Mouse (Mus musculus): ENCODE measurements at regions not wholly inside any gene's neighbourhood (a gene's known extent, or its start where the extent isn't known, plus 50 kb on each side); places are given as distances from the start of the nearest gene placed in this dataset.

- Histone ChIP-seq H3K9me3 (no peaks in the 10 kb centered on the region), H3K4me1 (replicated peaks) (no peaks in the 10 kb centered on the region), H3K27me3 (no peaks in the 10 kb centered on the region), H3K36me3 (no peaks in the 10 kb centered on the region), H3K4me3 (no peak overlapping the region), H3K27ac (no peak overlapping the region), H3K9ac (no peak overlapping the region), H3K4me2 (no peak overlapping the region)
- ATAC-seq (ENCODE audit: low FRiP score) = no peak
- 75% methylated on average over 19 of the region's 19 CpGs for WGBS
Observed at GRCm38 (mm10) chr3:130866952-130867632, 136.9 kb upstream of the Rpl34 start.

- Histone ChIP-seq H3K4me2 (no peak overlapping the region), H3K9ac (no peak overlapping the region), H3K4me1 (replicated peaks) (no peaks in the 10 kb centered on the region), H3K27me3 (no peaks in the 10 kb centered on the region), H3K9me3 (no peaks in the 10 kb centered on the region), H3K27ac (no peak overlapping the region), H3K36me3 (no peaks in the 10 kb centered on the region), H3K4me3 (no peak overlapping the region)
- no peak for ATAC-seq (ENCODE audit: low FRiP score)
- WGBS = 58% methylated on average over 1 of the region's 1 CpGs
Observed at GRCm38 (mm10) chr3:130864783-130865182, 134.6 kb upstream of the Rpl34 start.

- H3K27ac ChIP-seq = no peak overlapping the region
- no peaks in the 10 kb centered on the region for H3K9me3 ChIP-seq
- H3K4me3 ChIP-seq = no peak overlapping the region
- no peak for ATAC-seq (ENCODE audit: low FRiP score)
- no peak overlapping the region for H3K4me2 ChIP-seq
- no peaks in the 10 kb centered on the region for H3K4me1 ChIP-seq (replicated peaks)
- H3K27me3 ChIP-seq = no peaks in the 10 kb centered on the region
- WGBS = 96% methylated on average over 5 of the region's 5 CpGs
- H3K36me3 ChIP-seq = no peaks in the 10 kb centered on the region
- no peak overlapping the region for H3K9ac ChIP-seq
Observed at GRCm38 (mm10) chr3:130863376-130863775, 133.2 kb upstream of the Rpl34 start.

GRCm38 (mm10) chr3:130860315-130860714 is 130.1 kb upstream of the Rpl34 start:
- no peak overlapping the region for H3K4me3 ChIP-seq
- H3K4me1 ChIP-seq (replicated peaks) = no peaks in the 10 kb centered on the region
- no peak overlapping the region for H3K4me2 ChIP-seq
- WGBS = 88% methylated on average over 5 of the region's 5 CpGs
- H3K9me3 ChIP-seq = no peaks in the 10 kb centered on the region
- H3K36me3 ChIP-seq = no peaks in the 10 kb centered on the region
- H3K27me3 ChIP-seq = no peaks in the 10 kb centered on the region
- no peak overlapping the region for H3K27ac ChIP-seq
- no peak overlapping the region for H3K9ac ChIP-seq
- ATAC-seq (ENCODE audit: low FRiP score) = no peak

GRCm38 (mm10) chr3:130853866-130854265 is 123.7 kb upstream of the Rpl34 start:
- WGBS = 89% methylated on average over 9 of the region's 9 CpGs
- Histone ChIP-seq H3K4me3 (no peak overlapping the region), H3K9ac (no peak overlapping the region), H3K4me2 (no peak overlapping the region), H3K27ac (no peak overlapping the region), H3K4me1 (replicated peaks) (no peaks in the 10 kb centered on the region), H3K36me3 (no peaks in the 10 kb centered on the region), H3K9me3 (no peaks in the 10 kb centered on the region), H3K27me3 (no peaks in the 10 kb centered on the region)
- ATAC-seq (ENCODE audit: low FRiP score) = no peak

- 65% methylated on average over 5 of the region's 5 CpGs for WGBS
- ATAC-seq (ENCODE audit: low FRiP score) = no peak
- no peak overlapping the region for H3K4me2 ChIP-seq
- H3K27ac ChIP-seq = no peak overlapping the region
- no peak overlapping the region for H3K9ac ChIP-seq
- no peaks in the 10 kb centered on the region for H3K4me1 ChIP-seq (replicated peaks)
- H3K9me3 ChIP-seq = no peaks in the 10 kb centered on the region
- H3K27me3 ChIP-seq = no peaks in the 10 kb centered on the region
- H3K4me3 ChIP-seq = no peak overlapping the region
- H3K36me3 ChIP-seq = no peaks in the 10 kb centered on the region
Observed at GRCm38 (mm10) chr3:130850766-130851308, 120.6 kb upstream of the Rpl34 start.

GRCm38 (mm10) chr3:130841755-130842154 is 111.6 kb upstream of the Rpl34 start:
- WGBS = 84% methylated on average over 1 of the region's 1 CpGs
- Histone ChIP-seq H3K9me3 (no peaks in the 10 kb centered on the region), H3K27me3 (no peaks in the 10 kb centered on the region), H3K4me1 (replicated peaks) (no peaks in the 10 kb centered on the region), H3K27ac (no peak overlapping the region), H3K36me3 (no peaks in the 10 kb centered on the region), H3K4me3 (no peak overlapping the region), H3K4me2 (no peak overlapping the region), H3K9ac (no peak overlapping the region)
- ATAC-seq (ENCODE audit: low FRiP score) = no peak

- no peak for ATAC-seq (ENCODE audit: low FRiP score)
- H3K27me3 ChIP-seq = no peaks in the 10 kb centered on the region
- no peaks in the 10 kb centered on the region for H3K4me1 ChIP-seq (replicated peaks)
- no peak overlapping the region for H3K4me3 ChIP-seq
- no peak overlapping the region for H3K9ac ChIP-seq
- H3K4me2 ChIP-seq = no peak overlapping the region
- no peak overlapping the region for H3K27ac ChIP-seq
- no peaks in the 10 kb centered on the region for H3K36me3 ChIP-seq
- WGBS = 84% methylated on average over 9 of the region's 9 CpGs
- H3K9me3 ChIP-seq = no peaks in the 10 kb centered on the region
Observed at GRCm38 (mm10) chr3:130839924-130840440, 109.8 kb upstream of the Rpl34 start.

GRCm38 (mm10) chr3:130838626-130839422 is 108.6 kb upstream of the Rpl34 start:
- 82% methylated on average over 19 of the region's 19 CpGs for WGBS
- no peak overlapping the region for H3K27ac ChIP-seq
- H3K9ac ChIP-seq = no peak overlapping the region
- H3K36me3 ChIP-seq = no peaks in the 10 kb centered on the region
- H3K9me3 ChIP-seq = no peaks in the 10 kb centered on the region
- H3K4me3 ChIP-seq = no peak overlapping the region
- H3K4me1 ChIP-seq (replicated peaks) = no peaks in the 10 kb centered on the region
- no peak for ATAC-seq (ENCODE audit: low FRiP score)
- no peak overlapping the region for H3K4me2 ChIP-seq
- no peaks in the 10 kb centered on the region for H3K27me3 ChIP-seq

GRCm38 (mm10) chr3:130833722-130834121 is 103.5 kb upstream of the Rpl34 start:
- no peak overlapping the region for H3K4me3 ChIP-seq
- H3K4me1 ChIP-seq (replicated peaks) = no peaks in the 10 kb centered on the region
- H3K36me3 ChIP-seq = no peaks in the 10 kb centered on the region
- no peaks in the 10 kb centered on the region for H3K9me3 ChIP-seq
- H3K9ac ChIP-seq = no peak overlapping the region
- H3K27me3 ChIP-seq = no peaks in the 10 kb centered on the region
- H3K4me2 ChIP-seq = no peak overlapping the region
- H3K27ac ChIP-seq = no peak overlapping the region
- WGBS = 75% methylated on average over 5 of the region's 5 CpGs
- no peak for ATAC-seq (ENCODE audit: low FRiP score)

GRCm38 (mm10) chr3:130833082-130833481 is 102.9 kb upstream of the Rpl34 start:
- ATAC-seq (ENCODE audit: low FRiP score) = no peak
- no peaks in the 10 kb centered on the region for H3K9me3 ChIP-seq
- WGBS = 78% methylated on average over 9 of the region's 9 CpGs
- no peak overlapping the region for H3K9ac ChIP-seq
- no peak overlapping the region for H3K4me2 ChIP-seq
- no peaks in the 10 kb centered on the region for H3K4me1 ChIP-seq (replicated peaks)
- H3K27ac ChIP-seq = no peak overlapping the region
- no peaks in the 10 kb centered on the region for H3K36me3 ChIP-seq
- H3K4me3 ChIP-seq = no peak overlapping the region
- no peaks in the 10 kb centered on the region for H3K27me3 ChIP-seq

- WGBS = 77% methylated on average over 6 of the region's 6 CpGs
- Histone ChIP-seq H3K9ac (no peak overlapping the region), H3K36me3 (no peaks in the 10 kb centered on the region)
Observed at GRCm38 (mm10) chr3:130831788-130832187, 101.6 kb upstream of the Rpl34 start.

More at GRCm38 (mm10) chr3:130831788-130832187, 101.6 kb upstream of the Rpl34 start:
- ATAC-seq (ENCODE audit: low FRiP score) = no peak
- Histone ChIP-seq H3K27me3 (no peaks in the 10 kb centered on the region), H3K9me3 (no peaks in the 10 kb centered on the region), H3K4me3 (no peak overlapping the region), H3K4me1 (replicated peaks) (no peaks in the 10 kb centered on the region), H3K4me2 (no peak overlapping the region), H3K27ac (no peak overlapping the region)
